Mouse (Mus musculus): ENCODE measurements around the gene Gm11146. TPM values are rescaled to one million over a fixed set of nuclear protein-coding genes. Genes with fewer than 3 reads are reported as not detected.
A peak's percentile ranks its signal among the peaks of the same experiment; 100 is the strongest.

Gm11146 gene
- polyA plus RNA-seq (2014; fragmentation: Nextera tagmentation; extraction: Ambion mirVana), result not detected in 2 replicates

DNA sequence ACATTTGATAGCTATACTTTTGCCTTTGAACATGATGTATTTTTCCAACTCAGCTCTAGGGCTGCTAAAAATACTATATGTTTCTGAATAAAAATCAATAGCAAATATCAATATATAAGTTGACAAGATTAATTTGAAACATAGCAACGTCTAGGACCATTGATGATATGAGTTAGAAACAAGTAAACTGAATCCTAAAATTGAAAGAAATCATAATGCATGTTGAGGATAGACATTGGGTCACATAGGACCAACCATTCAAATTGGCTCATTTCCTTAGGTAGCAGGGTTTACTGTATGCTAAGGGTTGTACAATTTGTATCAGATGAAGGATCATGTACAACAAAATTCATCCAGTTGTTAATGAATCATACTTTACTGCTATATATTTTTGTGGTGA lies at the start of gene Gm11146:
Gene Gm11146 (minus strand): TSS at position 101 of the 400 bp plus-strand sequence.
- Histone ChIP-seq H3K36me3 (ENCODE audit: control insufficient read depth, insufficient read depth, low read length) (no peaks in the 10 kb centered on the region), H3K4me3 (ENCODE audit: low read depth, low read length) (no peak within 1 kb of the TSS), H3K4me2 (ENCODE audit: low read depth) (no peak within 1 kb of the TSS), H3K27me3 (ENCODE audit: control insufficient read depth, insufficient read depth, low read length) (no peaks in the 10 kb centered on the region), H3K9ac (ENCODE audit: low read length) (no peak within 1 kb of the TSS), H3K9me3 (ENCODE audit: control insufficient read depth, low read length) (no peaks in the 10 kb centered on the region), H3K27ac (ENCODE audit: low read depth, low read length) (no peak within 1 kb of the TSS), H3K4me1 (ENCODE audit: control insufficient read depth, insufficient read depth, low read length) (no peaks in the 10 kb centered on the region)
- DNase-seq (ENCODE audit: low spot score) (no peak), ATAC-seq (ENCODE audit: insufficient read depth, low FRiP score, low TSS enrichment) (no peak)
- WGBS, result 79% methylated on average over 1 of the region's 1 CpGs

DNA sequence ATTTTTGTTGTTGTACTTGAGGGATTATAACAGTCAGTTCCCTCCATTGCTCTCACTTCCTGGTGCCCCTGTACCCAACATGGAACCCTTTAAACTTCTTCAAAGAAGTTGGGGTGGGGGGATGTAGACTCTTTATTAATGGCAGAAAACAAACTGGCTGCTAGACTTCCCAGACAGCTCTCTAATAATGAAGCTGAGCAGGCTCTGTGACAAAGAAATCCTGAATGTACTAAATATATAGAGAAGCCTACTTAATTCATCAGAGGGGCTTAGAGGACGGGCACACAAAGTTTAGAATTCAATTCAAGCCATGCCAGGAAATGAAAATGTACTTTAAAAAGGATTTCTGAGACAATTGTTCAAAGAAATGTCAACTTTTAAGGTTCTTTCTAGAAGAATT lies 48.7 kb upstream of the Gm11146 start:
- DNase-seq (ENCODE audit: low spot score), result no peak
- no peaks in the 10 kb centered on the region for H3K36me3 ChIP-seq (ENCODE audit: control insufficient read depth, insufficient read depth, low read length)
- H3K4me3 ChIP-seq (ENCODE audit: low read depth, low read length), result no peak overlapping the region
- ATAC-seq (ENCODE audit: insufficient read depth, low FRiP score, low TSS enrichment), result no peak
- H3K9ac ChIP-seq (ENCODE audit: low read length), result no peak overlapping the region
- no peak overlapping the region for H3K27ac ChIP-seq (ENCODE audit: low read depth, low read length)
- H3K9me3 ChIP-seq (ENCODE audit: control insufficient read depth, low read length), result no peaks in the 10 kb centered on the region
- no peak overlapping the region for H3K4me2 ChIP-seq (ENCODE audit: low read depth)
- no peaks in the 10 kb centered on the region for H3K4me1 ChIP-seq (ENCODE audit: control insufficient read depth, insufficient read depth, low read length)
- no peaks in the 10 kb centered on the region for H3K27me3 ChIP-seq (ENCODE audit: control insufficient read depth, insufficient read depth, low read length)
- 78% methylated on average over 1 of the region's 1 CpGs for WGBS

DNA sequence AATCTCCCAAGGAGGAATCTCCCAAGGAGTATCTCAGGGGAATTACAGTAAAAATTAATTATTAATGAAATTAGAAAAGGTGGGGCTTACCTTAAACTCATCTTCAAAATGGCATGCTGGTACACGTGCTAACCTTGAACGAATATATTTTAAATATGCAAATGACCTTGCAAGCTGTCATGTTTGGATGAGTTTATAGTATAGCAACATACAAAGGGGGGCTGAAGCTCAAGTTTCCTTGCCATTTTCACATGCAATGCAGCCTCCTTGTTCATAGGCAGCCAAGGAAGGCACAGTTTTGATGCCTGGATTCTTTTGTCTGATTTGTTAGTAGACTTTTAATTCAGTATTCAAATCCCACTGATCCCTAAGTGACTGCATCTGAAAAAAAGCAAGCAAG lies 47.1 kb upstream of the Gm11146 start:
- Histone ChIP-seq H3K9ac (ENCODE audit: low read length) (no peak overlapping the region), H3K4me1 (ENCODE audit: control insufficient read depth, insufficient read depth, low read length) (no peaks in the 10 kb centered on the region), H3K9me3 (ENCODE audit: control insufficient read depth, low read length) (no peaks in the 10 kb centered on the region), H3K36me3 (ENCODE audit: control insufficient read depth, insufficient read depth, low read length) (no peaks in the 10 kb centered on the region), H3K4me3 (ENCODE audit: low read depth, low read length) (no peak overlapping the region), H3K27me3 (ENCODE audit: control insufficient read depth, insufficient read depth, low read length) (no peaks in the 10 kb centered on the region), H3K4me2 (ENCODE audit: low read depth) (no peak overlapping the region), H3K27ac (ENCODE audit: low read depth, low read length) (no peak overlapping the region)
- DNase-seq (ENCODE audit: low spot score), result no peak
- ATAC-seq (ENCODE audit: insufficient read depth, low FRiP score, low TSS enrichment), result no peak
- 65% methylated on average over 2 of the region's 2 CpGs for WGBS

DNA sequence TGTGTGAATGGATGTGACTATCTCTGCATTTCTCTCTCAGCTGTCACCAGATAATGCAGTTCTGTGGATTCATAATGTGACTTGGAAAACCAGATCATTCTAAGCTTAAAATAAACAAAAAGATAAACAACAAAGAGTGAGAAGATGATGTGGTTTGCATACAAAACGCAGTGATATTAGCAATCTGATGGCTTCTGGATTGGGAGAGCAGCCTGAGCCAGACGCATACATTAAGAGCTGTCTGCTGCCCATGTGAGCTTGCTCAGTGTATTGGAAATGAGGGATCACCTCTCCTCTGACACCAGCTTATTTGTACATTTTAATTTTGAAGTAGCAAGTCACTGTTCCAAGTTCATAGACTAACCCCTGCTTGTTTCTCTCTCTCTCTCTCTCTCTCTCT lies 46.3 kb upstream of the Gm11146 start:
- ATAC-seq (ENCODE audit: insufficient read depth, low FRiP score, low TSS enrichment), result no peak
- no peaks in the 10 kb centered on the region for H3K9me3 ChIP-seq (ENCODE audit: control insufficient read depth, low read length)
- H3K4me1 ChIP-seq (ENCODE audit: control insufficient read depth, insufficient read depth, low read length), result 0 out of 2 replicates have a peak, but pooled peaks cover 2% of the 10 kb centered on the region
- no peak overlapping the region for H3K4me2 ChIP-seq (ENCODE audit: low read depth)
- H3K4me3 ChIP-seq (ENCODE audit: low read depth, low read length), result no peak overlapping the region
- H3K36me3 ChIP-seq (ENCODE audit: control insufficient read depth, insufficient read depth, low read length), result no peaks in the 10 kb centered on the region
- 54% methylated on average over 2 of the region's 2 CpGs for WGBS
- no peaks in the 10 kb centered on the region for H3K27me3 ChIP-seq (ENCODE audit: control insufficient read depth, insufficient read depth, low read length)
- H3K9ac ChIP-seq (ENCODE audit: low read length), result no peak overlapping the region
- DNase-seq (ENCODE audit: low spot score), result peak; percentile 20
- 0 out of 2 replicates have a peak overlapping the region, but pooled peaks have one; percentile 39 for H3K27ac ChIP-seq (ENCODE audit: low read depth, low read length)

DNA sequence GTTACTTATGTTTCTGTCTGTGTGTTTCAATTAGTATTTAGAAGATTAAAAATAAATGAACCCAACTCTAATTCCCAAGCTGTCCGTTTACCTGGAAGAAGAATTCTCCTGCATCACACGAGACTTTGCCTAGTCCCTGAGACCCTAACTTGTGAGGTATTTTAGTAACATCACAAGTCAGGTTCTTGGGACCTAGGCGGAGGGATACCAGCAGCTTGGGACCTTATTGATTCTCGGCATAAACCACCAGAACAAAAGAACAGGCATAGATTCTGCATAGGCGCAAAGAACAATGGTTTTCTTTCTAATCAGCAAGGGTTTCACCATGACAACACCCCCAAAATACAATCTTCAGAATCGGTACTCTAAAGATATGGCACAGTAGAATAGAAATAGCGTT lies 44.3 kb upstream of the Gm11146 start:
- no peak overlapping the region for H3K4me3 ChIP-seq (ENCODE audit: low read depth, low read length)

DNA sequence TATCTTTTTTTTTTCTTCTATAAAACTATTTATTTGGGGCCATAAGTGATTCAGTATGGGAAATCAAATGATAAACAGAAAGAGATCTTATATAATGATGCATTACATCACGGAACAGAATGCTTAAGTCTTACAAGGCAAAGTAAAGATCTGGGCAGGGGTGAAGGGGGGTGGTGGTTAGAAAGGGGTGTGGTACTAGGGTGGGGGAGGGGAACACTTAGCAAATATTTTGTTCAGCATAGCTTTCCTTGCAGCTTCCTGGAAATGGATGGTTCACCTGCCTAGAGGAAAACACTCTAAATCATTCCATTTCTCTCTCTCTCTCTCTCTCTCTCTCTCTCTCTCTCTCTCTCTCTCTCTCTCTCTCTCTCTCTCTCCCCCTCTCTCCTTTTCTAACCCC lies 43.1 kb upstream of the Gm11146 start:
- Histone ChIP-seq H3K4me1 (ENCODE audit: control insufficient read depth, insufficient read depth, low read length) (0 out of 2 replicates have a peak, but pooled peaks cover 8% of the 10 kb centered on the region), H3K27me3 (ENCODE audit: control insufficient read depth, insufficient read depth, low read length) (no peaks in the 10 kb centered on the region), H3K4me3 (ENCODE audit: low read depth, low read length) (no peak overlapping the region), H3K9me3 (ENCODE audit: control insufficient read depth, low read length) (no peaks in the 10 kb centered on the region), H3K27ac (ENCODE audit: low read depth, low read length) (no peak overlapping the region), H3K9ac (ENCODE audit: low read length) (no peak overlapping the region), H3K4me2 (ENCODE audit: low read depth) (peak overlapping the region; percentile 24), H3K36me3 (ENCODE audit: control insufficient read depth, insufficient read depth, low read length) (no peaks in the 10 kb centered on the region)
- ATAC-seq (ENCODE audit: insufficient read depth, low FRiP score, low TSS enrichment), result no peak
- WGBS, result 60% methylated on average over 1 of the region's 1 CpGs
- no peak for DNase-seq (ENCODE audit: low spot score)

More for the DNA sequence above, 44.3 kb upstream of the Gm11146 start:
- Histone ChIP-seq H3K27me3 (ENCODE audit: control insufficient read depth, insufficient read depth, low read length) (no peaks in the 10 kb centered on the region), H3K27ac (ENCODE audit: low read depth, low read length) (no peak overlapping the region), H3K4me1 (ENCODE audit: control insufficient read depth, insufficient read depth, low read length) (0 out of 2 replicates have a peak, but pooled peaks cover 8% of the 10 kb centered on the region), H3K4me2 (ENCODE audit: low read depth) (no peak overlapping the region), H3K9me3 (ENCODE audit: control insufficient read depth, low read length) (no peaks in the 10 kb centered on the region), H3K36me3 (ENCODE audit: control insufficient read depth, insufficient read depth, low read length) (no peaks in the 10 kb centered on the region), H3K9ac (ENCODE audit: low read length) (no peak overlapping the region)
- ATAC-seq (ENCODE audit: insufficient read depth, low FRiP score, low TSS enrichment) (no peak), DNase-seq (ENCODE audit: low spot score) (no peak)
- 78% methylated on average over 7 of the region's 7 CpGs for WGBS

DNA sequence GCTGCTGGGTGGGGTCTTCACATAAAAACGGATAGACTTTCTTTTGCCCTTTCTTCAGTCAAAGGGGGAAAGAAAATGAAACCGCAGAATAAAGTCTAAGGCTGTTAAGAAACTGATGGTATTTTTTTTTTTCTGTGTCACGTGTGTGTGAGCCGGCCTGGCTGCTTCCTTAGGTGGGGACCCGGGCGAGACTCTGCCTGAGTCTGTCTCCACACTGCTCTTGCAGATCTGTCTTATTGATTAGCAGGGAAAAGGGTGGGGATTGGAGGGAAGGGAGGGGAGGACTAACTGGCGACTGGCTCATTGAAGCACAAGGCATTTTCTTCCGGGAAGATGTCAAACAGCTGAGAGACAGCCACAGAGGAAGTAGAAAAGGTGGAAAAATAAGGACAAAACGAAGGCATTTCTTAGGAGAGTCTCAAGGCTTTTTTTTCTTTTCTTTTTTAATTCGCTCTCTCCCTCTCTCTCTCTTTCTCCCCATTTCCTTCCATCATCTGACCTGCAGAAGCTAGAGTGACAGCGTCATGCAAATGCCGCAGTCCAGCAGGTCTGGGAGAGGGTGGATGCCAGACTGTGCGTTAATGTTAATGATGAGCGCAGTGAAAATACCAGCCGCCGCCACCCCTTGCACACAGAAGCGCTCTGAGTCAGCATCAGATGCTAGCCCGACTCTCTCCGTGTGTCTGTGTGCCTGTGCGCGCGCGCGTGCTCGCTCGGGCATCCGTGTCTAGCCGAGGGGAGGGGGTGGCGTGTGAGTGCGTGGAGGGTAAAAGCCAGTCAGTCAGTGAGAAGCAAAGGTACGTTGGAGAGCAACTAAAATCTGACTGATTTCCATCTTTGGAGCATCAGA lies 42.2 kb upstream of the Gm11146 start:
- H3K27me3 ChIP-seq (ENCODE audit: control insufficient read depth, insufficient read depth, low read length), result no peaks in the 10 kb centered on the region
- peak; percentile 87 for ATAC-seq (ENCODE audit: insufficient read depth, low FRiP score, low TSS enrichment)
- H3K9ac ChIP-seq (ENCODE audit: low read length), result peak overlapping the region; percentile 67
- peak; percentile 84 for DNase-seq (ENCODE audit: low spot score)
- 4% methylated on average over 31 of the region's 31 CpGs for WGBS
- no peaks in the 10 kb centered on the region for H3K36me3 ChIP-seq (ENCODE audit: control insufficient read depth, insufficient read depth, low read length)
- 0 out of 2 replicates have a peak, but pooled peaks cover 8% of the 10 kb centered on the region for H3K4me1 ChIP-seq (ENCODE audit: control insufficient read depth, insufficient read depth, low read length)
- no peaks in the 10 kb centered on the region for H3K9me3 ChIP-seq (ENCODE audit: control insufficient read depth, low read length)
- H3K27ac ChIP-seq (ENCODE audit: low read depth, low read length), result peak overlapping the region; percentile 90
- peak overlapping the region; percentile 75 for H3K4me2 ChIP-seq (ENCODE audit: low read depth)
- H3K4me3 ChIP-seq (ENCODE audit: low read depth, low read length), result peak overlapping the region; percentile 36

DNA sequence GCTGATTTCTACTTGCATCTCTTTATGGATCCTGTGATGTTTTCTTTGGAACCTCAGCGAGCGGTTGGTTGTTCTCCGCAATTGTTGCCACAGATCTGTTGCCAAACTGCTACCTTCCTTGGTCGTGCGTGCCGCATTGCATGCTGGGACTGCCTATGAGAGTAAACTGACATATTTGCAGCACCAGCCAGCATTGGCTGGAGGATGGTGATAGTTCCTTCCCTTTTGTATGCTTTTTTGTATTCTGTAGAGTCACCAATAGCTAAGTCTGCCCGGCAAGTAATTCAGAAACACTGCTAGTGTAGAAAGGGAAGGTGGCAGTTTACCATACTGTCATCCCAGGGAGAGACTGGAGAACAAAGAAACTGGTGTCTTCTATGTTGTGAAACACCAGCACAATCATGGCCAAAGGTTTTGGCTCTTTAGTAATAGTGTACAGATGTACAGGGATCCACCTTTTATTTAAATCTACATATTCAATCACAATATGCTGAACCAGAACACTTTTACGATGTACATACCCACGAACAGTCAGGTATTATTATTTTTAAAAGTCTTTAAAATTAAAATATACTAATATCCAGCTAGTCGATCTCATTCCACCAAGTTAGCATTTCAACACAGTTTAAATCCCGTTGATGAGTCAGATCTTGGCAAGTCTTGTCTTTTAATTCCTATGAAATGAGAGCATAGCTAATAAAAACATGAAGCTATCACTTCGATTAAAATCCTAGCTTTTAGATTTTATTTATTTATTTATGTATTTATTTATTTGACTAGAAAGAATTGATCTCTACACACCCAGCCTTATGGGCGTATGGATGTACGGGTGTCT lies 41.4 kb upstream of the Gm11146 start:
- Histone ChIP-seq H3K4me3 (ENCODE audit: low read depth, low read length) (no peak overlapping the region), H3K27me3 (ENCODE audit: control insufficient read depth, insufficient read depth, low read length) (no peaks in the 10 kb centered on the region), H3K9me3 (ENCODE audit: control insufficient read depth, low read length) (no peaks in the 10 kb centered on the region), H3K4me2 (ENCODE audit: low read depth) (peak overlapping the region; percentile 75), H3K27ac (ENCODE audit: low read depth, low read length) (peak overlapping the region; percentile 90), H3K36me3 (ENCODE audit: control insufficient read depth, insufficient read depth, low read length) (no peaks in the 10 kb centered on the region), H3K9ac (ENCODE audit: low read length) (no peak overlapping the region), H3K4me1 (ENCODE audit: control insufficient read depth, insufficient read depth, low read length) (0 out of 2 replicates have a peak, but pooled peaks cover 8% of the 10 kb centered on the region)
- no peak for ATAC-seq (ENCODE audit: insufficient read depth, low FRiP score, low TSS enrichment)
- no peak for DNase-seq (ENCODE audit: low spot score)
- WGBS, result 82% methylated on average over 14 of the region's 14 CpGs

Data from neural tube, embryonic 11.5 days (tissue).